Mouse (Mus musculus): ENCODE measurements at regions not wholly inside any gene's neighbourhood (a gene's known extent, or its start where the extent isn't known, plus 50 kb on each side); places are given as distances from the start of the nearest gene placed in this dataset.

DNA sequence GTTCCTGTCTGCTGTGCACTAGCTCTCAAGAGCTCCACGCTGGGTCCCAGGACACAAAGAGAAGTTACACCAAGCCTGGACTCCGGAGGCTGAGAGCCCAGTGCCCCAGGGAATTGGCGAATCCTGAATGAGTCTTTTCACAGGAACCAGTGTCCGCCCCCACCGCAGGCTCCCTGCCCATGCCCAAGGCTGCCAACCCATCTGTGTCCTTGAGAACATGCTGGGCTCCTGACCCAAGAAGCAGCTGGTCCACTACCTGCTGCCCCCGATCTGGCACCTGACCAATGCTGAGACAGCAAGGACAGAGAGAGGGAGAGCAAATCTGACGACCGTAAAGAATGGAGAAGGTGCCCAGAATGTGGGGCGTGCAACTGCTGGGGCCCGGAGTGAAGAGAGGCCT is 85.2 kb upstream of the Cplx2 start:
- ATAC-seq (ENCODE audit: low read depth) (no peak), DNase-seq (no peak)
- 0 out of 2 replicates have a peak, but pooled peaks cover 3% of the 10 kb centered on the region for H3K4me1 ChIP-seq (replicated peaks)
- H3K27me3 ChIP-seq, result peaks cover 14% of the 10 kb centered on the region; the same call in 1 of the 2 replicates
- 67% methylated on average over 10 of the region's 10 CpGs for WGBS (ENCODE audit: insufficient replicate concordance)
- no peak overlapping the region for H3K4me3 ChIP-seq (replicated peaks)
- no peaks in the 10 kb centered on the region for H3K36me3 ChIP-seq
- no peak overlapping the region for H3K4me2 ChIP-seq
- H3K9me3 ChIP-seq (replicated peaks), result no peaks in the 10 kb centered on the region
- no peak overlapping the region for H3K27ac ChIP-seq
- no peak overlapping the region for H3K9ac ChIP-seq

DNA sequence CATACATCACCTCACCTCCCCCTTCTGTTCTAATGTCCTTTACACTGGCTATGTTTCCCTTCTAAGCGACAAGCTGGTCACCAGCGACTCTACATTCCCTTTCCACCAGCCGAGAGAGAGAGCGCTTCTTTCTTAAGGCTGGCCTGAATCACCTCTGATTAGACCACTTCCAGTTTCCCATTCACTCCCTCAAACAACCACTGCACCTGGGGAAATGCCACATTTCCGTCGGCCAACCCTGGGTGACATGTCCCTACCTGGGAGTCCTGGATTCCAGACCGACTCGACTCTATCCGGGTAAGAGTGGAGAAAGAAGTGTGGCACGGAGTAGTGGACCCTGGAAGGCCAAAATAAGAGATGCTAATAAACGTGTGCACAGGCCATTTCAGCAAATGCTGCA is 84.5 kb upstream of the Cplx2 start:
- ATAC-seq (ENCODE audit: low read depth) (no peak), DNase-seq (no peak)
- Histone ChIP-seq H3K4me3 (replicated peaks) (no peak overlapping the region), H3K4me2 (no peak overlapping the region), H3K27ac (no peak overlapping the region), H3K27me3 (0 out of 2 replicates have a peak, but pooled peaks cover 9% of the 10 kb centered on the region), H3K9me3 (replicated peaks) (no peaks in the 10 kb centered on the region), H3K36me3 (no peaks in the 10 kb centered on the region), H3K4me1 (replicated peaks) (0 out of 2 replicates have a peak, but pooled peaks cover 3% of the 10 kb centered on the region), H3K9ac (no peak overlapping the region)
- WGBS (ENCODE audit: insufficient replicate concordance), result 68% methylated on average over 11 of the region's 11 CpGs

DNA sequence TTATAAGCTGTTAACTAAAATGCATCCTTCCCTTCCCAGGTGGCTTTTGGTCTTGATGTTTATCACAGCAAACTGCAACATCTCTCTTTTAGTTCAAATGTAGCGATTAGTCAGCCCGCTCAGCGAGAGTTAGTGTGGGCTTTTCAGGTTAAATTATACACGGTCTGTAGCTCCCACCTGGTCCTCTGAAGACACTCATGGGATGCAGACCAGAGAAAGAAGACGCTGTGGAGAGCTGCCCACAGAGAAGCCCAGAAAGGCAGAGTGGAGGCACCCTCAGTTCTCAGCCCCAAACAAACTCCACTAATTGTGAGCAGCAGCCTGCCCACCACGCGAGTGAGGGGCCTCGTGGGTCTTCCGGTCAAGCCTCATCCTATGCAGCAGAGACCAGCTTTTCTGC is 81.1 kb upstream of the Cplx2 start:
- Histone ChIP-seq H3K36me3 (no peaks in the 10 kb centered on the region), H3K4me1 (replicated peaks) (no peaks in the 10 kb centered on the region), H3K27ac (no peak overlapping the region), H3K9ac (no peak overlapping the region), H3K9me3 (replicated peaks) (no peaks in the 10 kb centered on the region), H3K27me3 (no peaks in the 10 kb centered on the region), H3K4me2 (no peak overlapping the region), H3K4me3 (replicated peaks) (no peak overlapping the region)
- no peak for DNase-seq
- WGBS (ENCODE audit: insufficient replicate concordance), result 73% methylated on average over 9 of the region's 9 CpGs
- ATAC-seq (ENCODE audit: low read depth), result no peak

DNA sequence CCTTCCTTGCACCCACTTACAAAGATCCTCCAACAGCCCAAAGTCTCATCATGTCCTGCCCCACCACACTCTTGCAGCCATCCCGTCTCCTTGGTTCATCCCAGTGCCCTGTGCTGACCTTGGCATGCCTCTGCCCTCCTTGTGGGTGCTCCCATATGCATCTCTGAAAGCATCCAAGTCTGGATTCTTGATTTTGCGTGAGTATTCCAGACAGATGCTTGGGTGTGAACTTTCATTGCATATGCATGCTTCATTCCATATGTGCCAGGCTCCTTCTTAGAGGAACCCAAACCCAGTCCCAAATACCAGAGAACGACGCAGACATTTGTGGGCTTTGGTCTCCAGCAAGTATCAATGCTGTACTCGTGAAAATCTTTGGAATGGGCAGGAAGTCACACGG is 78.8 kb upstream of the Cplx2 start:
- ATAC-seq (ENCODE audit: low read depth) (no peak), DNase-seq (no peak)
- Histone ChIP-seq H3K27ac (no peak overlapping the region), H3K9ac (no peak overlapping the region), H3K4me1 (replicated peaks) (no peaks in the 10 kb centered on the region), H3K4me3 (replicated peaks) (no peak overlapping the region), H3K27me3 (no peaks in the 10 kb centered on the region), H3K36me3 (no peaks in the 10 kb centered on the region), H3K9me3 (replicated peaks) (no peaks in the 10 kb centered on the region), H3K4me2 (no peak overlapping the region)
- 61% methylated on average over 6 of the region's 6 CpGs for WGBS (ENCODE audit: insufficient replicate concordance)

DNA sequence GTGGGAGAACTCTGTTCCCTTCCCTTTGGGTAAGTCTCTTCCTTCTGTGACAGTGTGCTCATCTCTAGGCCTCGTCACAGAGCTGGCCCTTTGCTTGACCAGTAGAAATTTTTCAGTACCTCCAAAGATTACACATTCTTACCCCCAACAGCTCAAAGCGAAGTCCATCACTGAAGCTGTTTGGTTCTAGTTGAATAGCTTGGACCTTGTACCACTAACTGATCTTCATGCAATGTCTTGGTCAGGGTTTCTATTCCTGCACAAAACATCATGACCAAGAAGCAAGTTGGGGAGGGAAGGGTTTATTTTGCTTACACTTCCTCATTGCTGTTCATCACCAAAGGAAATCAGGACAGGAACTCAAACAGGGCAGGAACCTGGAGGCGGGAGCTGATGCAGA is 78.1 kb upstream of the Cplx2 start:
- no peak overlapping the region for H3K4me2 ChIP-seq
- H3K27ac ChIP-seq, result no peak overlapping the region
- H3K36me3 ChIP-seq, result no peaks in the 10 kb centered on the region
- 45% methylated on average over 3 of the region's 3 CpGs for WGBS (ENCODE audit: insufficient replicate concordance)
- ATAC-seq (ENCODE audit: low read depth) (no peak), DNase-seq (no peak)
- H3K27me3 ChIP-seq, result no peaks in the 10 kb centered on the region
- no peaks in the 10 kb centered on the region for H3K9me3 ChIP-seq (replicated peaks)
- no peak overlapping the region for H3K9ac ChIP-seq
- no peaks in the 10 kb centered on the region for H3K4me1 ChIP-seq (replicated peaks)
- no peak overlapping the region for H3K4me3 ChIP-seq (replicated peaks)

DNA sequence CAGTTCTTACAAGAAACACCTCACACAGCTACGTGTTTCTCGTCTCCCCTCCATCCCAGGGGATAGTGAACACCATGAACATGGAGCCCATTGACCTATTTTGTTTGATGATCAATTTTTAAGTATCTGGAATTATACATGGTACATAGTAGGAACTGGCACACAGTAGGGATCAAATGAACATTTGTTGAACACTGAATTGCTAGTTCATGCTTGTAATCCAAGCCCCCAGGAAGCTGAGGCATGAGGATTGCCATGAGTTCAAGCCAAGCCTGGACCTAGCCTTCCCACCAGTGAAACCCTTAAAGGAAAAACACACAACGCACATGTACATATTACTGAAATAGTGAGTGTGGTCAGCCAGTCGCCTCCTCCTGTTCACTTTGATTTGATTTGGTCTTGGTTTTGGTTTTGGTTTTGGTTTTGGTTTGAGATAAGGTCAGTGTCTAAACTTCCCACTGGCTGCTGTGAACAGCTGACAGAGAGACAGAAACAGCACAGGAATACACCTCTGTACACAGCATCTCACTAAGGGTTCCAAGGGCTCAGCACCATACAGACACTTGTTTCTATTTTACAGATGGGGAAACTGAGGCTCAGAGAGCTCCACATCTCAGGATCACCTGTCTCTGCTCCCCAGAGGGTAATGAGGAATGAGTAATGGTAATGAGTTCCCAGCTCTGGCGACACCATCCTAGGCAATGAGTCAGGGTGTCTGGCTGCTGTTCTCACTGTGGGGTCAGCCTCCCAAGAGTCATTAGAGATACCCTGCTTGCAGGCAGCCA is 75.5 kb upstream of the Cplx2 start:
- no peak overlapping the region for H3K27ac ChIP-seq
- H3K4me3 ChIP-seq (replicated peaks), result no peak overlapping the region
- 42% methylated on average over 5 of the region's 5 CpGs for WGBS (ENCODE audit: insufficient replicate concordance)
- no peaks in the 10 kb centered on the region for H3K36me3 ChIP-seq
- H3K27me3 ChIP-seq, result peaks cover 5% of the 10 kb centered on the region; the same call in 1 of the 2 replicates
- H3K4me1 ChIP-seq (replicated peaks), result no peaks in the 10 kb centered on the region
- no peak overlapping the region for H3K4me2 ChIP-seq
- ATAC-seq (ENCODE audit: low read depth) (no peak), DNase-seq (no peak)
- no peaks in the 10 kb centered on the region for H3K9me3 ChIP-seq (replicated peaks)
- no peak overlapping the region for H3K9ac ChIP-seq

DNA sequence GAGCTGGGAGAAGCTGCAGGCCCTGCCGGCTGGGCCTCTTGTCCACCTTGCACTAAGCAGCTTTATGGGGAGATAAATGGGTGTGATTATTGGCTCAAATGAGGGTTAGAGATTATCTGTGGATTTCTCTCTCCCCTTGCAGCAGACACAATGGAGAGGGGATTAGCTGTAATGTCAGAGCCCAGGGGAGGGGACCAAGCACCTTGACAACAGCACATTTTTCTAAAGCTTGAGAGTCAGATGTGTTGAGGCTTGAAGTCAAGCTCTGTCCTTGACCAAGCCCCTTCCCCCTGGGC is 74.9 kb upstream of the Cplx2 start:
- H3K9ac ChIP-seq, result no peak overlapping the region
- H3K27ac ChIP-seq, result no peak overlapping the region
- ATAC-seq (ENCODE audit: low read depth) (no peak), DNase-seq (no peak)
- no peaks in the 10 kb centered on the region for H3K36me3 ChIP-seq
- no peaks in the 10 kb centered on the region for H3K4me1 ChIP-seq (replicated peaks)
- no peak overlapping the region for H3K4me3 ChIP-seq (replicated peaks)
- WGBS (ENCODE audit: insufficient replicate concordance), result 21% methylated on average over 1 of the region's 1 CpGs
- H3K27me3 ChIP-seq, result peaks cover 10% of the 10 kb centered on the region; the same call in 1 of the 2 replicates
- no peaks in the 10 kb centered on the region for H3K9me3 ChIP-seq (replicated peaks)
- no peak overlapping the region for H3K4me2 ChIP-seq

DNA sequence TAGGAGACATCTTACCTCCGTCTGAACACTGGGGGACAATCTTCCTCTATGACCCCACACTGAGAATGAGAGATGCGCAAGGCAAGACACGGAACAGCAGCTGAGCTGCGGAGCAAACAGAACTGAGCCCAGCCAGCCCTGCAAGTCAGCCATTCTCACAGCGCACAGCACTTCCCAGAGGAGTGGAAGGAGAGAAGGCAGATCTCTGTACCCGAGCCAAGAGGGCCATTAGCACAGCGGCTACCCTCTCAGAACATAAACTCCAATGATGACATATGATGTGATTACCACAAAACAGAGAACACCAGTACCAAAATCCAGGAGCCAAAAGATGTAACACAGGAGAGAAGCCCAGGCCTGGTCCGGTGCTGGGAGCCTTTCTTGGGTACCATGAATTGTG is 72.3 kb upstream of the Cplx2 start:
- no peak overlapping the region for H3K4me3 ChIP-seq (replicated peaks)
- DNase-seq (no peak), ATAC-seq (ENCODE audit: low read depth) (no peak)
- no peak overlapping the region for H3K4me2 ChIP-seq
- WGBS (ENCODE audit: insufficient replicate concordance), result 69% methylated on average over 8 of the region's 8 CpGs
- no peak overlapping the region for H3K9ac ChIP-seq
- H3K4me1 ChIP-seq (replicated peaks), result 0 out of 2 replicates have a peak, but pooled peaks cover 2% of the 10 kb centered on the region
- H3K36me3 ChIP-seq, result no peaks in the 10 kb centered on the region
- H3K27me3 ChIP-seq, result peaks cover 36% of the 10 kb centered on the region
- H3K9me3 ChIP-seq (replicated peaks), result no peaks in the 10 kb centered on the region
- H3K27ac ChIP-seq, result no peak overlapping the region

DNA sequence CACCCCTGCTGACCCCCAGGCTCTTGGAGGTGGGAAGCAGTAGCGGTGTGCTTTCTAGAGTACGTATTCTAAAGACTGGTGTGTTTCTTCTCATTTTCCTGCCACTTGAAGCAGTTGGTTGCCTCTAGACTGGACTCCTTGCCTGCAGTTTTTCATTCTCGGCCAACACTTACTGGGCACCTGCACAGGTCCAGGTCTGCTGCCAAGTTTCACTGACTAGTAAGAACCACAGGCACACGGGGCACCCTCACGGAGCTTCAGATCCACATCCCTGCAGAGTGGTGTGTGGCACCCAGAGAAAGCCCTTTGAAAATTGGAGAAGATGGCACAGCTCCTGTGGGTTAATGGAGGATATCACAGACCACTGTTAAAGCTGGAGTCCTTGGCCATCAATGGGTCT is 71.9 kb upstream of the Cplx2 start:
- Histone ChIP-seq H3K4me2 (no peak overlapping the region), H3K27me3 (peaks cover 41% of the 10 kb centered on the region), H3K36me3 (no peaks in the 10 kb centered on the region), H3K9ac (no peak overlapping the region), H3K9me3 (replicated peaks) (no peaks in the 10 kb centered on the region), H3K27ac (no peak overlapping the region), H3K4me3 (replicated peaks) (no peak overlapping the region), H3K4me1 (replicated peaks) (0 out of 2 replicates have a peak, but pooled peaks cover 2% of the 10 kb centered on the region)
- no peak for ATAC-seq (ENCODE audit: low read depth)
- 76% methylated on average over 5 of the region's 5 CpGs for WGBS (ENCODE audit: insufficient replicate concordance)
- DNase-seq, result no peak

DNA sequence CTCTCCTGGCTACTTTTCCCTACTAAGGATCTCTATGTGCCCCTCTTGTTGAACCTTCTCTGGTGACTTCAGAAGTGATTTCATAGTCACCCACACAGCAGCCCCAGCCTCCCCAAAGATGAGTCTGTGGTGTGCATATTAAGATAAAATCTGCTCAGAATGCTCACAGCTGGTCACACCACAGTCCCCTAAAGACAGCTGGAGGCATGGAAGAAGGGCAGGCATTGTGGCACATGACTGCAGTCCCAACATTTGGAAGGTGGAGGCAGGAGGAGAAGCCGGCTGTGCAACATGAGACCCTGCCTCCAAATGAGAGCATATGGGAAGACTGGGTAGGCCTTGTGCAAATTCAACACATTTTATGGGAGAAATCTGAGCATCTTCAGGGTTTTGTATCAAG is 70.0 kb upstream of the Cplx2 start:
- no peaks in the 10 kb centered on the region for H3K9me3 ChIP-seq (replicated peaks)
- H3K27me3 ChIP-seq, result peaks cover 43% of the 10 kb centered on the region
- no peak overlapping the region for H3K4me3 ChIP-seq (replicated peaks)
- H3K4me1 ChIP-seq (replicated peaks), result 0 out of 2 replicates have a peak, but pooled peaks cover 2% of the 10 kb centered on the region
- no peaks in the 10 kb centered on the region for H3K36me3 ChIP-seq
- ATAC-seq (ENCODE audit: low read depth) (no peak), DNase-seq (no peak)
- H3K4me2 ChIP-seq, result no peak overlapping the region
- 77% methylated on average over 1 of the region's 1 CpGs for WGBS (ENCODE audit: insufficient replicate concordance)
- no peak overlapping the region for H3K27ac ChIP-seq
- H3K9ac ChIP-seq, result no peak overlapping the region

DNA sequence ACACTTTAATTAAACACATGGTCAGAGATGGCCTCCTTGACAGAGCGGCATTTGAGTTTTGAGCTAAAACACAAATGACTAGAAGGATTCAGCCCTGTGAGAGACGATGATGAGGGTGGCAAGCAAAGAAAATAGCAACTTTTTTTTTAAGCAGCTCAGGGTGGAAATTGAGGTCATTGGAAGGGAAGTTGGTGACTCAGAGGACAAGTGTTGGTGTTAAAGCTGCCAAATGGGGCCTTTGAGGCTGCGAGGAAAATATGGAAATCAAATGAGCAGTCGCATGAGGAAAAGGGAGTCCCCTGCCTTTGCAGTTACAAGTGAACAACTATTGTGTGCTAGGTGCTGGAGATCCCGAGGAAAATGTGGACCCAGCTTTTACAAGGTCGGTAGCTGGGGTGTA is 69.5 kb upstream of the Cplx2 start:
- no peak for ATAC-seq (ENCODE audit: low read depth)
- 28% methylated on average over 6 of the region's 6 CpGs for WGBS (ENCODE audit: insufficient replicate concordance)
- Histone ChIP-seq H3K4me2 (no peak overlapping the region), H3K9me3 (replicated peaks) (no peaks in the 10 kb centered on the region), H3K27me3 (peaks cover 43% of the 10 kb centered on the region), H3K27ac (no peak overlapping the region), H3K36me3 (no peaks in the 10 kb centered on the region), H3K4me1 (replicated peaks) (0 out of 2 replicates have a peak, but pooled peaks cover 2% of the 10 kb centered on the region), H3K9ac (no peak overlapping the region), H3K4me3 (replicated peaks) (no peak overlapping the region)
- no peak for DNase-seq
